Mouse (Mus musculus) ZHBTc4 (cell line): ENCODE measurements around the gene Gm8374.
"Not testable (repeated sequence)": the region's sequence is repeated elsewhere in the genome, so short reads cannot be mapped to it uniquely, and the experiment has no call there.

Source experiments
- DNase-seq: peaks from one replicate; pipeline ENCODE4 v3.0.0-alpha.2; 2011; ENCODE audit warnings: low read depth, low spot score

The Gm8374 gene

DNA sequence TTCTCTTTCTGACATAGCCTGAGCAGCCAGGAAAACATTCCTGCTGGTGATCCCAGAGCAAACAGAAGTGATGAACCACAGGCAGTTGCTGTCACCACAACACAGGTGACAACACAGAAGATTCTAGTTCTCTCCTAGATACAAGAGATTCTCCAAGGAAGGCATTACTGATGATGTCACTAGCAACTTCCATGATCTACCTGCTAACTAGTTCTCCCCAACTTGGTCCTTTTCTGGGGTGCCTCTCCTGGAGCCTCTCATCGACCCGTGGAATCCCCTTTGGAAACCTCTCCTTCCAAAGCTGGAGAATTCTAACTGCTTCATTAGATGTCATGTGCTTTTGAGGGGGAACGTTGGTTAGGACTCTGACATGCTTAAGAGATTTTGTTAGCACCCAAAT, at the start of gene Gm8374:
Gm8374 (minus strand) TSS at position 101 of the 400 bp plus-strand sequence.
- not testable (repeated sequence) for DNase-seq

DNA sequence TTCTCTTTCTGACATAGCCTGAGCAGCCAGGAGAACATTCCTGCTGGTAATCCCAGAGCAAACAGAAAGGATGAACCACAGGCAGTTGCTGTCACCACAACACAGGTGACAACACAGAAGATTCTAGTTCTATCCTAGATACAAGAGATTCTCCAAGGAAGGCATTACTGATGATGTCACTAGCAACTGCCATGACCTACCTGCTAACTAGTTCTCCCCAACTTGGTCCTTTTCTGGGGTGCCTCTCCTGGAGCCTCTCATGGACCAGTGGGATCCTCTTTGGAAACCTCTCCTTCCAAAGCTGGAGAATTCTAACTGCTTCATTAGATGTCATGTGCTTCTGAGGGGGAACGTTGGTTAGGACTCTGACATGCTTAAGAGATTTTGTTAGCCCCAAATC, 32.6 kb downstream of the Gm8374 start, which contains the start of gene Gm5797:
Gm5797 (minus strand) TSS at position 101 of the 400 bp plus-strand sequence.
- not testable (repeated sequence) for DNase-seq

DNA sequence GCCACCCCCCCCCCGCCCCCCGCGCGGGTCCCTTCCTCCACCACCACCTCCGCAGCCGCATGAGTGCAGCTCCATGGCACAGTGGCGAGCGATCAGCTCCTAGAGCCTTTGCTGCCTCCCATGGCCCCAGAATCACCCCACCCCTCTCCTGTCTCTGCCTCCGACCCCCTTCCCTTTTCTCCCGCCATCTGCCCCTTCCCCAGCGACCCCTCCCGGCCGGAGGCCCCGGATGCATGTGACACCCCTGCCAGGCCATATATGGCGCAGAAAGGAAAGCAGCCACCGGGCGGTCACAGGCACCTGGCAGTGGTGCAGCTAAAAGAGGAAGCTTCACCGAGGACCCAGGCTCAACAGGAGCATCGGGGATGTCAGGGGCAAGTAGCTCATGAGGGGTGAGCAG, 49.8 kb downstream of the Gm8374 start:
- peak; percentile 16 for DNase-seq

DNA sequence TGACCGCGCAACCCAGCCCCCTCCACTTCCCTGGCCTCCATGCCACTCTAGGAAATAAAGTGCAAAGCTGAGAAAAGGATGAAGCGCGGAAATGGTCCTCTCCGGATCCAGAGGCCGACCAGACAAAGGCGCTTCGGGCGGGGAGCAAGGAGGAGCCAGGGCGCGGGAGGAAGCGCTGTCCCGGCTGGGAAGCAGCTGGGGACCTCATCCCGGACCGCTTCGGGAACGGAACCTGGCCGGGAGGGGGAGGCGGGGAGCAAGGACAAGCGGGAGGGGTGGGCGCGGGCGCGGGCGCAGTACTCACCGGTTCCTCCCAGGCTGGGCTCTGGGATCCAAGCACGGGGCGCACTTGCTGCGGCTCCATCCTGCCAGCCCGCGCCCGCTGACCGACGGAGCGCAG, 50.3 kb downstream of the Gm8374 start, which contains the start of gene Gm3739:
Gm3739 (minus strand) TSS at position 389 of the 400 bp plus-strand sequence.
- not testable (repeated sequence) for DNase-seq
